Mouse (Mus musculus) heart, postnatal 0 days (tissue): ENCODE results near the gene Adarb2.

Source experiments
- CTCF ChIP-seq: IDR thresholded peaks from 2 replicates; pipeline ENCODE4 v1.5.1; 2016; ENCODE audit warnings: antibody characterized with exemption, control low read depth, low read depth
- EP300 ChIP-seq: IDR thresholded peaks from 2 replicates; pipeline ENCODE4 v1.6.1; 2016; ENCODE audit warnings: antibody characterized with exemption, low read depth

DNA sequence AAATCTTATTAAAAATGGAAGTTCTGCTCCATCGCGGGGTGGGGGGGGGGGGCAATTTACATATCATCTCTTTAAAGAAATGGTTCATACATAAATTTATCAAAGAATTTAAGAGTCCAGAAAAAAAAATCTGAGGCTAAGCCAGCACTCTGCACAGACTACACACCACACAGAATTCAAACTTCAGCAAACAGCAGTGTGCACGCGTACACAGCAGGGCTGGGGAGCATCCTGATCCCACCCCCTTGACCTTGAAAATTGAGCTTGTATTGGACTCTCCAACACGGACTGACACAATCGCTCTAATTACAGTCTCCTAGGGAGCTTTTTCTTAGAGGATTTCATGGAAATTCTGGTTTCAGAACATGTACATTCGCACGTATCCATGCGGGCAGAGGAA, 490.1 kb downstream of the Adarb2 start:
- TF ChIP-seq EP300 (no peak), CTCF (no peak)
